Mouse (Mus musculus): ENCODE measurements at regions not wholly inside any gene's neighbourhood (a gene's known extent, or its start where the extent isn't known, plus 50 kb on each side); places are given as distances from the start of the nearest gene placed in this dataset.
A peak's percentile ranks its signal among the peaks of the same experiment; 100 is the strongest.

DNA sequence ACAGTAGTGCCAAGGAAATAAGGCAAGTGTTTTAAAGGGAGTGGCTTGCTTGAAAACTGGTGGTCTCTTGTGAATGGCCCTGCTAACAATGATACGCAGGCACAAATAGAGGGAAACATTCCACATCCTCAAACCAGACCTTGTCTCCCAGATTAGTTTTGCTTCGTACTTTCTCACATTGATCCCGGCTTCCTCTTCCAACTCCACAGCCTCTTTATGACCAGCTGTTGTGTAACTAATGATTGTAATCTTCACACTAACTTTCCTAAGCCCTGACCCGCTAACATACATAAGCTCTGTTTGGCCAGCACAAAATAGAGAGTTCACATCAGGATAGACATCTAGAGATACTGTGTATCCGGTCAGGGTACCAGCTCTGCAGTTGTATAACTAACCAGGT lies 116.3 kb upstream of the Arhgap28 start:
- DNase-seq (ENCODE audit: low spot score in 2 of 2) = no peak

DNA sequence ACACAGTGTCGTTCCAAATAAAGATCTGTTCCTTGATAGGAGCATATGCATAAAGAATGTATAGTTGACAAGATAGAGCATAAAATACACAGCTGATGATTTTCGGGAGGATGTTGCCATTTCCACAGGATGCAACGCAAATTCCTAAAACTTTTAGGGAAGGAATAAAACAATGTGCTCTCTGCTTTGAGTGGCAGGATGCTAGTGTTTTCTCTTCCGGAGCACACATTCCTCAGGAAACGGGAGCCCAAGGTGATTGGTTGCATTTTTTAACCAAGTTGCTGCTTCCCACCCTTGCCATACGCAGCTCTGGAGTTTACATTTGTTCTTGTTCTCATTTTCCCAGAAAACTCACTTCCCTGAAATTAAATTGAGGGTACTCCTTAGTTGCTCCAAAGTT lies 116.8 kb upstream of the Arhgap28 start:
- DNase-seq (ENCODE audit: low spot score in 2 of 2) = no peak

GRCm38 (mm10) chr17:68134373-68134772 lies 130.5 kb upstream of the Arhgap28 start:
- DNase-seq (ENCODE audit: low spot score in 2 of 2) = no peak

- DNase-seq (ENCODE audit: low spot score in 2 of 2) = no peak
These were observed 131.5 kb upstream of the Arhgap28 start for GRCm38 (mm10) chr17:68135436-68135835.

DNA sequence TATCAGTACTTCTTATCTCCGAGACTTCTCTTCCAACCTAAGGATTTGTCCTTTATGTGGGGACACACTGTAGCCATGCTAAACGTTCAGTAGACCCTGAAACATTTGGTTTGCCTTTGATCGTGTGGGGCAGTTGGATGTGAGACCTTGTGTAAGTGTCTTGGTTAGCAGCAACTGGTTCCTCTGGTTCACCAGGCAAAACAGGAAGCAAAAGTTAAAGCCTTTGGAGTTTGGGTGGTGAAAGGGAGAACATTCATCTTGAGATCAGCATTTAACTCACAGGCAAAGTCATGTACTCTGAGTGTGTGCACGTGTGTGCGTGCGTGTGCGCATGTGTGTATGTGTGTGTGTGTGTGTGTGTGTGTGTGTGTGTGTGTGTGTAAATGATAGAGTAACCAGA lies 130.3 kb upstream of the L3mbtl4 start:
- DNase-seq (ENCODE audit: low spot score in 2 of 2) = no peak

DNA sequence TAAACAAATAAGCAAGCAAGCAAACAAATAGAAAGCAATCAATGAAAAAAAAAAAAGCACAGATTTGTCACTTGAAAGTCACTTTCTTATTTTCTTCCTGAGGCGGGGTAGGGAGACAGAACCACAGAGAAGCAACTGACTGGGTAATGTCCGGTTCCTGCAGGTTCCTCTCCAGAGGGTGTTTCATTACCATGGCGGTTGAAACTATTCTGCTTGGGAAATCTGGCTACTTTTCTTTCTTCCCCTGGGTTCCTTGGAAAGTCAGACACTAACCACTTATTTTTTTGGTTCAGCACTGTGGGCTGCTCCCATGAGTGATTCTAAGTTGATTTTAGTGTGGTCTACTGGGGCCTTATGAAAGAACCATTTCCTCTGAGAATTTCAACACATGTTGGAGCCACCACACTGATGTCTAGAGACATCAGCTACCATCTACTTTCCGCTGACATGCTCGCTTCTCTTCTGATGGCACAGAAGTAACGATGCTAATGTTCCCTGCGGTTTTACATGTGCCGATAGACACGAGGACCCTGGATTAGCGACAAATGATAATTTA lies 124.3 kb upstream of the L3mbtl4 start:
- DNase-seq (ENCODE audit: low spot score in 2 of 2) = no peak

DNA sequence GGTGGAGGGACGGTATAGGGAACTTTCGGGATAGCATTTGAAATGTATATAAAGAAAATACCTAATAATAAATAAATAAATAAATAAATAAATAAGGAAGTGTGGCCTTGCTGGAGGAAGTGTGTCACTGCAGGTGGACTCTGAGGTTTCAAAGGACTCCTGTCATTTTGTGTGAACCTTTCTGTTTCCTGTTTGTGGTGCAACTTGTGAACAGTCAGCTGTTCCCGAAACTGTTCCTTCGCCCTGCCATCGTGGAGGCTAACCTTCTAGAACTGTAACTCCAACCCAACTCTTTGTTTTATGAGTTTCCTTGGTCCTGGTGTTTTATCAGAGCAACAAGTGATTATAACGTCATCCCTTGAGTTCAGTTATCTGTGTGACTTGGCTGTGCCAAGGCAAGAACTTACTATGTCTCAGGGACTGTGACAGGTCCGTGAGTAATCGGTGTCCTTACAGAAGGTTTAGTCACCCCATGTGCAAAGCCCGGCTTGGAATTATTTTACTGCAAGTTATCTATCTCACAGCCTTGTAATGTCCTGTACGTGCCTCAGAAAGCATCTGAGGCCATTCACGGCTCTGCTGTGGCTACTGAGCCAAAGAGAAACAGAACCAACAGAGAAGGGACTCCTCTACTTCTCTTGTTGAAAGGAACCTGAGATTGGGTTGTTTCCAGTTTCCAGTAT lies 121.0 kb upstream of the L3mbtl4 start:
- DNase-seq (ENCODE audit: low spot score in 2 of 2) = no peak

- no peak for DNase-seq (ENCODE audit: low spot score in 2 of 2)
These were observed 118.7 kb upstream of the L3mbtl4 start for GRCm38 (mm10) chr17:68154879-68155278.

DNA sequence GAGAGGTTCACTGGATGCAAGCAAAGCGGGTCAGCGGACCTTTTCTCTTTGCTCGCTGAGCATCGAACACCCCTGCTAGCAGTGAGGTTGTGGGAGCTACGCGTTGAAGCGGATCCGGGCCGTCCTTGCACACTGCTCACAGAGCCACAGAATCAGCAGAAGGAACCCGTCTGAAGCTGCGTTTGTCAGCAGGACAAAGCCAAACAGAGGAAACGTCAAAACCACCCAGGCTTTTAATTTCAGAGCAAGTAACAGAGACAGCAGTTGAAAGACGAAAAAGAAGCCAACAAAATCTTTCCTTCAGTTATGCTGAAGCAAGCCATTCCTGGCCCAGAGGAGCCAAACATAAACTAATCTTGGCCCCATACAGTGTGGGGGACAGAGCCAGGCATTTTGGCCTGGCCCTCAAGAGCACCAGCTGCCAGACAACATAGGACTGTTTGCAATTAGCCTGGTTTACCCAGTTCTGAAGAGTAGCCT lies 115.4 kb upstream of the L3mbtl4 start:
- no peak for DNase-seq (ENCODE audit: low spot score in 2 of 2)

DNA sequence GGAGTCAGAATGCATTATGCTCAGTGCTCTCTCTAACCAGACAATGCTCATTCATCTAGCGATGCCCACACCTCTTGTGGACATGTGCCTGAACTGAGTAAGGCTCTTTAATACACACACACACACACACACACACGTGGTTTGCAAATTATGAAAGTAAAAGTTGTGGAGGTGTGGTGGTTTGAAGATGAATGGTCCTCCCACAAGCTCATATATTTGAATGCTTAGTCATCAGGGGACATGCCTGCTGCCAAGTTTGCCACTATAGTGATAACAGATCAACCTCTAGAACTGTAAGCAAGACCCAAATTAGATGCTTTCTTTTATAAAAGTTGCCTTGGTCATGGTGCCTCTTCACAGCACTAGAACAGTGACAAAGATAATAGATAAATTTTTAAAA lies 112.5 kb upstream of the L3mbtl4 start:
- DNase-seq (ENCODE audit: low spot score in 2 of 2) = no peak

DNA sequence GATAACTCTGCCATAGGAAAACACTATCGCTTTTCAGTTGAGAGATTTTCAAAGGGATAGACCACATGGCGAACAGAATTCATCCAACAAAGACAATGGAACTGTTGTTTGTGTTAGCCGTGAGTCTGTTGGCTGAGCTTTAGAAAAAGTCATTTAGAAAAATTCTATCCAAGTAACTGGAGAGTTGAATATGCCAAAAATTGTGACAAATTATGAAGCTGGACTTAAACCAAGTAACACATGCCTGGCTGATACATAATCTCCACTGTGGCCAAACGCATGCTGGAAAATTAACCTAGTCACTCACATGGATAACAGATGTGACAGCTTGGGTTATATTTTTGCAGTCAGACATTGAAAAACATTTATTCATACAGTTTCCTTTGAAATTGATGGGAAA lies 110.1 kb upstream of the L3mbtl4 start:
- DNase-seq (ENCODE audit: low spot score in 2 of 2) = no peak

DNA sequence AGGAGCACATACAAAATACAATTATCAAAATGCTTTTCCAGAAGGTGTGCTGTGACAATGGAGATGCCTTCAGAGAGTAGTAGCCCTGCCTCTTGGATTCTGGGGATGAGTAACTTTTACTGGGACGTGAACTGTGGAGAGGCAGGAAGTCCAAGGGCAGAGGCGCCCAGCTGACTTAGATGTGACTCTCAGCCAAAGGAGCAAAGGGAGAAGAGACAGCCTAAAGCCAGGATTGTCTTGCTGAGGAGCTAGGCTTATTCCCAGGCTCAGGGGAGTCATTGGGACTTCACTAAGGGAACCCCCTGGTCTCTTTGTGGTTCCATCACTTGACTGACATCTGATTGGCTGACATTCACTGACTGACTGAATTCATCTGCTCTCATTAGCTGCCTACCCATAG lies 108.9 kb upstream of the L3mbtl4 start:
- no peak for DNase-seq (ENCODE audit: low spot score in 2 of 2)

DNA sequence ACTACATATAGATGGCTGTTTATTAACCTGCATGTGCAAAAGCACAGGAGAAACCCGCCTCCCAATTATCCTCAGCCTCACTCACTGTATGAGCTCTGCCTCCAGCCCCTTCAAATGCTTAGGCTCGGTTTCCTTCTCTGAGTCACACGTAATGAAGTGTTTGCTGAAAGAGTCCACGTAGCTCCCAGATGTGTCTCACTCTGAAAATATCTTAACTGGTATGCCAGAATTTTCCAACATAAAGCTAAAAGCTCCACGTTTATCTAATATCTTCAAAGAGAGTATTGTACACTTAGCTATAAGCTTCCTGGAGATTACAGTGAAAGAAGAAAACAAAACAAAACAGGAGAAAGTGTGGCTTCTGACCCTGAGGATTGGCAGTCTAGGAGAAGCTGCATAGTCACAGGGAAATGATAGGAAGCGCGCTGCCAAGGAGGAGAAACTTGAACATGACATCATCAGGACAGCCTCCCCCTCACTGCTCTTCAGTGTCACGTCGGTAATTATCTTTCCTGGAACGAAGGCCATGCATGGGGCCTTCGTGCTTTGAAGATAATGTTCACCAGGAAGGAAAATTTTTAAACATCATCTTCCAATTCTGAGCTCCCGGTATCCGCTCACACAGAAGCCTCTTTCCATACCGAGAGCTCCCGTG lies 108.3 kb upstream of the L3mbtl4 start:
- DNase-seq (ENCODE audit: low spot score in 2 of 2) = no peak

DNA sequence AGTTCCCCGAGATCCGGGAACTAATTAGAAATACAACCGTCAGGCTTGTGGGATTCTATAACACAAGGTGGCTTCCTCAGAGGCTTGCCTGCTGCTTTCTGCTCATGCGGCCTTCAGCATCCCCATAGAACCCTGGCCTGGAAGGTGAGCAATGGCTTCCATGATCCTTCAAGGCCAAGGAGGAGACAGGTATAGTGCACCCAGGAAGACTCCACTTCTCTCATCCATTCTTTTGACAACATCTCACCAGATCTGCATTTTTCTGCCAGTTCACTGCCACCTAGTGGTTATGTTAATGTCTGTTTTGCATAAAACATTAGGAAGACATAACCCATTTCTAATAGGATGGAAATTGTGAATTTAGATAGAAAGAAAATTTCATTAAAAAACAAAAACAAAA lies 107.2 kb upstream of the L3mbtl4 start:
- no peak for DNase-seq (ENCODE audit: low spot score in 2 of 2)

DNA sequence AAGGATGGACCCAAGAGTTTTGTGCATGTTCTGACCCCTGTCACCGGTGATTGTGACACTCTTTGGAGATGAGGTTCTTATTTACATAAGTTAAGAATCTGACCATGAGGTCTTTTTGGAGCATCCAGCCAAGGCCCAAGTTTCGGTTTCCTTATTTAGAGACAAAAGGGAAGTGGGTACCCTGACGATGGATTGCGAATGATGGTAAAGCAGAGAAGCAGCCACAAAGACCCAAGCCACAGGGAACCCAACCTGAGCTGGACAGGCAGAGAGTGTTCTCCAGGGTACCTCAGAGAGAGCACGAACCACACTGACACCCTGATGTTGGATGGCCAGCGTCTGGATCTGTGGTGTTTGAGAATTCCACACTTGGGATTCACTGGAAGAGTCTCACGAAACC lies 100.8 kb upstream of the L3mbtl4 start:
- no peak for DNase-seq (ENCODE audit: low spot score in 2 of 2)

- peak in 1 of 2 experiments; percentile 55 for DNase-seq (ENCODE audit: low spot score in 2 of 2)
These were observed 96.9 kb upstream of the L3mbtl4 start for GRCm38 (mm10) chr17:68176611-68177165.

- DNase-seq (ENCODE audit: low spot score in 2 of 2) = peak in 1 of 2 experiments; percentile 40
These were observed 95.8 kb upstream of the L3mbtl4 start for GRCm38 (mm10) chr17:68177835-68178234.

- no peak for DNase-seq (ENCODE audit: low spot score in 2 of 2)
These were observed 88.2 kb upstream of the L3mbtl4 start for GRCm38 (mm10) chr17:68185385-68185784.

GRCm38 (mm10) chr17:68189888-68190287 lies 83.7 kb upstream of the L3mbtl4 start:
- DNase-seq (ENCODE audit: low spot score in 2 of 2) = no peak

GRCm38 (mm10) chr17:68205545-68205944 lies 68.1 kb upstream of the L3mbtl4 start:
- DNase-seq (ENCODE audit: low spot score in 2 of 2) = no peak

- no peak for DNase-seq (ENCODE audit: low spot score in 2 of 2)
These were observed 64.8 kb upstream of the L3mbtl4 start for GRCm38 (mm10) chr17:68208837-68209236.

Data from layer of hippocampus, adult 8-10 months (tissue).